Mouse (Mus musculus): ENCODE data around the gene Dtnb.

The Dtnb gene

DNA sequence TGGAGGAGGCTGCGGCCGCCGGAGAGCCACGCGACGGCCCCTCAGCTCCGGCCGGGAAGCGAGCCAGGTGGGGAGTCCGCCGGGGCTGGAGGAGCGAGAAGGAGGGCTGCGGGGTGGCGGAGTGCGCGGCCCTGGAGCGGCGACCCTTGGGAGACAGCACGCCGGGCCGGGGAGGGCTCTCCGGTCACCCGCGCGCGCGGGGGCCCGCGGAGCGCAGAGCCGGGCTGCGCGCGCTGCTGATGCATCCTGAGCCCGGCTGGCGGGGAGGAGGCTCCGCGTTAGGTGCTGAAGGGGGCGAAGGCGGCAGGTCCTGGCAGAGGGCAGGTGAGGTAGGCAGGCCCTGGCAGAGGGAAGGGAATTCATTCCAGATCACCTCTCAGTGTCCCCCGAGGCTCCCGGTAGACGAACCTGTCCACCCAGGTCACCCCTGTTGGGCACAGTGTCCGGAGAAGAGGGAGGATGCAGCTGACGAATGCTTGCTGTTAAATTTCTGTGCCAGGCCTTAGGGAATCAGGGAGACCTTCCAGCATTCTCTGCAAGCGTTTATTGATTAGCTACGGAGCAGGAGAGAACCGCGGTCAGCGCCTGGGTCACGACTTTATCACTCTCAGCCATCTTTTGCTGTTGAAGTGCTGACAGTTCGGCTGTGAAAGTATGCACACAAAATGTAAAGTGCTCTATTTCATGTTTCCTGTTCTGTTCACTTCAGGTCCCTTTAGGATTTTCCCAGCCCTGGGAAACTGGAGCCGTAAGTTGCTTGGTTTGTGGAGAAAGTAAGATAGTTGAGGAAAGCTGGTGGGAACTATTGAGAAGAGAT is 608 bp downstream of the Dtnb start:
- peak; percentile 23 to 38 for DNase-seq (ENCODE audit: low spot score in 2 of 2)

DNA sequence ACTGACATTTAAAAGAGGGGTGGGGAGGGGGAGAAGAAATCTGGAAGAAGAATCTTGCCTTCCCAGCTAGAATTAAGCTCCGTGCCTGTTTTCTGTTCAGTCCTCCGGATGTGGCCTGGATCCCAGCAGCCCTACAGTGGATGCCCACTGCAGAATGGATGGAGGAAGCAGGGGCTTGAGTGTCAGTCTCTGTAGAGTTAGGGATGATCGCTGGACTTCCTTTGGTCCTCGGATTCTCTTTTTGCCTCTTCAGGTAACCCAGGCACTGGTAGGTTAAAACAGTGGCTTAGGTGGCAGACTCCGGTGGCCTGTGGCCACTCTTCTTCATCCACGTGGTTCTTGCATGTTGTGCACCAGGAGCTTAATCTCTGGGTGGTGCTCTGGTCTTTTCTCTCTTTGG is 1.2 kb downstream of the Dtnb start:
- no peak for DNase-seq (ENCODE audit: low spot score in 2 of 2)

DNA sequence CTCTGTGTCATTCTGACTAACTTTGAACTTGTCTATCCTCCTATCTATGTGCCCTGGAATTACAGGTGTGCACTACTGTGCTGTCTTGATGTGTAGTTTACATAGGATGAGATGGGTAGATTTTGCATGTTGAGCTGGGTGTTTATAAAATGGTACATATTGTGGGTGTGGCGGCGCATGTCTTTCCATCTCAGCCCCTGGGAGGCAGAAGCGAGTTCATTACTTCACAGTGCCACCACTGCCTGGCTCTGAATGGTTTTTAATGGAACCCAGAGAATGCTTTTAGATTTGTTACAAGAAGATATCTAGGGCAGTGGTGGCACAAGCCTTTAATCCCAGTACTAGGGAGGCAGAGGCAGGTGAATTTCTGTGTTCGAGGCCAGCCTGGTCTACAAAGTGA is 2.5 kb downstream of the Dtnb start:
- no peak for DNase-seq (ENCODE audit: low spot score in 2 of 2)

DNA sequence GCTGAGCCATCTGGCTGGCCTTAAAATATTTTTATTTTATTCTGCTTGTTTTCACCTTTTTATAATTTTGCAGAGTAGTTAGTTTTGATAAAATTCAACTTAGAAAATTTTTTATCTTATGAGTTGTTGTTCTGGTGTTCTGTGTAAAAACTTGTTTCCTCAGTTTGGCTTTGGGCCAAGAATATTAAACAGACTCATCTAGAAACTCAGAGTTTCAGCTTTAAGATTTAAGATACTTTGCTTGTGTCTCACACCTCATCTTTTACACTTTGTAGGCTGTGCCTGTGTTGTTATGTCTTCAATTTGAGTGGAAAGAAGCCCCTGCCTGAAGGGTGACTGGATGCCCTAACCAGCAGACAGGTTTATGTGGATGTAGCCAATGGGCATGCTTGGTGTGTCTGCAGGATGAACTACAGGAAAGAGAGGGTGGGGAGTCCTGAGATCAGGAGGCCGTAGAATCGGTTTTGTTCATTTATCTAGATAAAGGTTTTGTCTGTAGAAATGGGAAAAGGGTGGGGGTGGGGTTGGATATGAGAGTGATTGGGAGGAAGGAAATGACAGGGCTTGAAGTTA is 7.9 kb downstream of the Dtnb start:
- DNase-seq (ENCODE audit: low spot score in 2 of 2) = no peak

DNA sequence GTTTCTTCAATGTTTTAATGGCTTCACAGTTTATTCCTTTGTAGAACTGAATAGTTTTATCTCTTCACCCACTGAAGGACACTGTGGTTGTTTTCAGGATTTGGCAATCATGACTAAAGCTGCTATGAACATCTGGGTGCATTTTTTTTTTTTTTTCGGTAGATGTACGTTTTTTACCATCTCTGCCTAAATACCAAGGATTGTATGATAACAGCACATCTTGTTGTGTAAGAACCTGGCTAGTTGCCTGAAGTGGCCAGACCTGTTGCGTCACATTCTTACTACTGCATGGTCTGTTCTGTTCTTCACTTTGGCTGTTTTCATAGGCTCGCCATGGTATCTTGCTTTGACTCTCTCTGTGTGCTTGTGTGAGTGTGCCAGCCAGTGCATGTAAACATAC is 10.4 kb downstream of the Dtnb start:
- DNase-seq (ENCODE audit: low spot score in 2 of 2) = no peak

DNA sequence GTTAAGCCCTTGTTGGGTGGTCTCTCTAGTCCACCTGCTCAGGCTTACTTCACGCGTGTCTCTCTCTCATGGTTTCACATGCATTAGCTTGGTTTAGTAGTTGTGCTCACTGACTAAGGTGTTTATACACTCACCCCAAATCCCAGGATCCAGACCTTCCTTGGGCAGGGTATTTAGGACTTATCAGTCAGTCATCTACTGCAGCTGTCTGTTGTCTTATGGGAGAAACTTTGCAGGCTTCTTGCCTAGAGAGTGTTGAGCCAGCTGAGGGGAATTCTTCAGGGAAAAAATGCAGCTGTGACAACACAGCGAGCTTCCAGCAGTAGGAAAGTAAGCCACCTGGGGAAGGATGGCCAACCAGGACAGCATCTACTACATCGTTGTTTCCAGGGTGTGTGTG is 13.3 kb downstream of the Dtnb start:
- DNase-seq (ENCODE audit: low spot score in 2 of 2) = no peak

DNA sequence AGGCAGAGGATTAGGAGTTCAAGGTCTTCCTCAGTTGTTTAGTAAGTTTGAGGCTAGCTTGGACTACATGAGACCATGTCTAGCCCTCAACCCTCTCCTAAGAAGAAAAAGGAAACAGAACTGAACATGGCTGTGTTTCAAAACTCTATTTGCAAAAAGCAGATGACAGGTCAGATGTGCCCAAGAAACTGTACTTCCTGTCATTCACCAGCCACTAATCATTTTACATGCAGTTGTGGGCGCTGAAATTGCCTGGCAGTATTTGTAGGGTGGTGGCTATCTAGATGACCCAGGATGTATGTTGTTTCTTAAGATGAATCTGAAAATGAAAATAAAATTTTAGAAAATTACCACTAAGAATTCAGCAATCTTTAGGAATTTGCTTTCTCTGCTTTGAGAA is 14.8 kb downstream of the Dtnb start:
- no peak for DNase-seq (ENCODE audit: low spot score in 2 of 2)

DNA sequence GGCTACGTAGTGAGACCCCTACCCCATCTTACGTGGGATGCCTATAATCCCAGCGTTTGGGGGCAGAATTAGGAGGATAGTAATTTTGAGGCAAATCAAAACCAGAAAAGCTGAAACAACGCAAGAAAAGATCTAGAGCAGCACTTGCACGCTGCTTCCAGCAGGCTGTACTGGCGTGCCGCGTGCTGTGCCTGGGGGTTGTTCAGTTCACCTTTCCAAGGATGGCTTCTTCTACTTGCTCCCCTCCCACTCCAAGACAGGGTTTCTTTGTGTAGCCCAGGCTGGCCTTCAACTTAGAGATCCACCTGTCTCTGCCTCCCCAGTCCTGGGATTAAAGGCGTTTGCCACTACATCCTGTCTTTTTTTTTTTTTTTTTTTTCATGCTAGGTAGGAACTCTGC is 17.9 kb downstream of the Dtnb start:
- DNase-seq (ENCODE audit: low spot score in 2 of 2) = no peak

DNA sequence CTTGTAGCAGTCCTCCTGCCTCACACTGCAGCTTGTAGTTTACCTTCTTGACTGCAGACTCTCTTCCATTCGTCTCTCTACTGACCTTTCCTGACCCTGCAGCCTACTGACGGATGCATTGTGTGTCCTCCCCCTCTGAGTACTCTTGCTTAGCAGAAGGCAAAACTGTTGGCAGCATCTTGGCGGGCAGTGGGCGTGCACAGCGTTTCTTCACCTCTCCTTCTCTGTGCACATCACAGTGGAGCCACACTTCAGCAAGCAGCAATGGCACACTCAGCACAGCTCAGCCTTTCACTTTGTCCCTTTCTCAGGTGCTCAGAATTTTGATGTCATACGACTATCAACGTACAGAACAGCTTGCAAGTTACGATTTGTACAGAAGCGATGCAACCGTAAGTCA is 19.4 kb downstream of the Dtnb start:
- no peak for DNase-seq (ENCODE audit: low spot score in 2 of 2)

DNA sequence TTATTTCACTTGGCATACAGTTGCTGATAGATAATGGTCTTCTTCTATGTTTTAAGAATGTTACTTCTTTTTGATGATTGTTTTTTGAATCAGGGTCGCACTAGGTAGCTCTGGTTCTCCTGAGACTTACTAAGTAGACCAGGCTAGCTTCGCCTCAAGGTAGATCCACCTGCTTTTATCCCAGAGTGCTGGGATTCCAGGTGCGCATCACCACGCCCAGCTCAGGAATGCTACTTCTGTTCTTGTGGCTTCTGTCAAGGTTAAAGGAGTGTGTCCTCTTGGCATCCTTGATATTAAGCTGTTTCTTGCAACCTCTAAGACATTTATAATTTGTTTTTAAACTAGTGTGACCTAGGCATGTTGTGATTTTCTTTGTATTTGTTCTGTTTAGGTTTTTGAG is 30.6 kb downstream of the Dtnb start:
- DNase-seq (ENCODE audit: low spot score in 2 of 2) = no peak

DNA sequence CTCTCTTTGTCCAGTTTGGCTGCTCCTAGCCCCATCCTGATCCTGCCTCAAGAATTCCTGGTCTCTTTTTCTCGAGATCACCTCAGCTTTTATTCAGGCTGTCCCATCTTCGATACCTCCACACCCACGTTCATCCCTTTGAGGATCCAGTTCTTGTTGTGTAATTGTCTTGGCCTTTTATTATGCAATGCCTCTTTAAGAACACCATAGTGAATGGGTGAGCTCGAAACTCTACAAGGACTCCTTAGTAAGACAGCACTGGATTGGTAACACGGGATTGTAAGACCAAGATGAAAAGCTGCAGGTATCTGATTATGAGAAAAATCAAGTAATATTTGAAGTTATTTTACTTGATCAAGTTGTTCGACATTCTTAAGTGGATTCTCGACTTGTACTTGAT is 34.0 kb downstream of the Dtnb start:
- DNase-seq (ENCODE audit: low spot score in 2 of 2) = no peak

DNA sequence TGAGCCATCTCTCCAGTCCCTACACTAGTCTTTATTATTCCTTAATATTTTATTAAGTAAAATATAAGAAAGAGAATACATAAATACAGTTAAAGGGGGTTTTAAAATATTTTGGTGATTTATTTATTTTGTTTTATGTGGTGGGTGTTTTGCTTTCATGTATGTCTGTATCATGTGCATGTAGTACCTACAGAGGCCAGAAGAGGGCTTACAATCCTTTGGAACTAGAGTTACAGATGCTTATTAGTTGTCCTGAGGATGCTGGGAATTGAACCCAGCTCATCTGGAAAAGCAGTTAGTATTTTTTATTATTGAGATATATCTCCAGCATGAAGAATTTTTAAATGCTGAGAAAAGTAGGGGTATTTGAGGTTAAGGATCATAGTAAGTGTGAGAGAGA is 37.6 kb downstream of the Dtnb start:
- no peak for DNase-seq (ENCODE audit: low spot score in 2 of 2)

DNA sequence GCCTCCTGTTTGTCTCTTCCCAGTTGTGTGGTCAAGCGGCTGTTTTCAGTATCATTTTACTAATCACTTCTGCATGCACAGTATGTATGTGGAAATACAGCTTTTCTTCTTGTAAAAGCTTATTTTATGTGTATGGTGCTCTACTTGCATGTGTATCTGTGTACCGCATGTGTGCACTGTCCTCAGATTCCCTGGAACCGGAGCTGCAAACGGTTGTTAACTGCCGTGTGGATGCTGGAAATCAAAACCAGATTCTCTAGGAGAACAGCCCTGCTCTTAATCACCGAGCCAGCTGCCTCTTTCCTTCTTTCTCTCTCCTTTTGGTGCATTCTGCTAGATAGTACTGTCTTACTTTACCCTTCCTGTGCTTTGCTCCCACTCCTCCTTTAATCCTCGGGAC is 39.7 kb downstream of the Dtnb start:
- no peak for DNase-seq (ENCODE audit: low spot score in 2 of 2)

DNA sequence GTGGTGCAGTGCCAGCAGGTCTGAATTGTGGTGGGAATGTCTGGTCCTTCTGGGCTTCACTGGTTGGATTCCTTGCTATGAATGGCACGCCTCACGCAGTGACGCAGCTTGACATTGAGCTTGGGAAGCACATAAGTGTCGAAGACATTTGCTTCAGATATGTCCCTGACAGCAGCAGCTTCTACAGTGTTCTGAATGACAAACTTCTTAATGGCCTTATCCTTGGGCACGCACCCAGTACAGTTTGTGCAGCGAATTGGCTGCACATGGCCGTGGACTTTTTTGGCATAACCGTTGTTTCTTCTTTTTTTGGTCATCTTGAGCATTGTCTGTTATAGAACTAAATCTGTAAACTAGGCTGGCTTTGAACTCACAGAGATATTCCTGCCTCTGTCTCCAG is 42.9 kb downstream of the Dtnb start:
- DNase-seq (ENCODE audit: low spot score in 2 of 2) = no peak

DNA sequence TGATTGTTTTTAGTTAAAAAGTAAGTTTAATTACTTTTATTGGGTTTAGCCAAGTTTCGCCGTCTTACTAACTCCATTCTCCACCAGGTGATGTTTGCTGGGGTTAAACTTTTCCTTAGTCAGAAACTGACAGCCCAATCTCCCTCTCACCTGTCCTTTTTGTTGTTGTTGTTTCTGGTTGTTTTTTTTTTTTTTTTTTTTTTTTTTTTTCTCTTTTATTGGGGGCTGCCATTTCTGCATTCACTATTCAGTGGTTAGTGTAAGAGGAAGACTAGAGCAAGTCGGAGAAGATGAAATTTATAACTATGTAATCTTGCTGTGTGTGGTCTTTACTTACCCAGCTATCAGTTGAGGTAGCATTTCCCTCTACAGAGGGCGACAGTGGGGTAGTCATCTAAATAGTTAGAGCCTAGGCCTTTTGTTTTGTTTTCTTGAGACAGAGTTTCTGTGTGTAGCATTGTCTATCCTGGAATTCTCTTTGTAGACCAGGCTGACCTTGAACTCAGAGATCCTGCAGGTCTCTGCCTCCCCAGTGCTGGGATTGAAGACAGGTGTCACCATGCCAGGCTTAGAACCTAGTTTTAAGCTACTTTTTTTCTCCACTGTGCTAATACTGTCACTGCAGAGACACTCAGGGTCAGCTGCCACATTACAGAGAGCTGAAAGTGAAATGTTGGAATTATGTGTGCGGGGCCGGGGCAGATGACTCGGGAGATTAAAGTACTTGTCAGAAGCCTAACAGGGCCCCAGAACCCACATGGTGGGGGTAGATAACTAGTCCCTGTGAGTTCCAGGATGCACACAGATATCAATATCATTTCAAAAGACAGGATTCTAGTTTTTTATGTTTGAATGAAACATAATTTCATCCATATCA is 46.2 kb downstream of the Dtnb start:
- no peak for DNase-seq (ENCODE audit: low spot score in 2 of 2)

DNA sequence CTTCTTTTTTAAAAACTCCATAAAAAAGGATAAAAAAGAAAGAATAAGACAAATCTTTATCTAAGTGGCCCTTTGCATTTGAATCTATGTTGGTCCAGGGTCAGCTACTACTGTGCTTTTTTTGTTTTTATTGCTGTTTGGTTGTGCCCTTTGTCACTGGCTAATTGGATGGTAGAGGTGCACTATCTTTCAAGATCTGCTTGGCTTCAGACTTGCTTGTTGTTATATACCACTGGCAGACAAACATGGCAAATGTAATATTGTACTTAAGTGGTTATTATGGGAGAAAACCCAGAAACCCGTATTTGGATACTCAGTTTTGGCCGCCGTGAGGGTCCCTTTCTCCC is 46.8 kb downstream of the Dtnb start:
- no peak for DNase-seq (ENCODE audit: low spot score in 2 of 2)

DNA sequence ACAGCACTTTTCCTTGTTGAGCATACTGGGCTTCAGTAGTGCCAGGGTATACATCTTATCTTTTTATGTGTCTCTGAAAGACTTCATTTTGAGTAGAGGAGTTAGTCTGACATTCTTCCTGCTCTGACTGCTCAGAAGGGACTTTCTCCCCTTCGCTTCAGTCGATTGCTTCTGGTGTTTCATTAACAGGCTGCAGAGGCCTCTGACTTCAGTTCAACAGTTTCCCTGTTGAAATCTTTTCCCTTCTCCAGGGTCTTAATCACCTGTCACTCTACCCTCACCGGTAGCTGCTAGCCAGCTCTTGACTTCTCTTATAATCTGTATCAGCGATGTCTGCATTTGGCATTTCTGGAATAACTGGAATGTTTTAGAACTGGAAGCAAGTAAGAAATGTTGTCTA is 54.7 kb downstream of the Dtnb start:
- no peak for DNase-seq (ENCODE audit: low spot score in 2 of 2)

DNA sequence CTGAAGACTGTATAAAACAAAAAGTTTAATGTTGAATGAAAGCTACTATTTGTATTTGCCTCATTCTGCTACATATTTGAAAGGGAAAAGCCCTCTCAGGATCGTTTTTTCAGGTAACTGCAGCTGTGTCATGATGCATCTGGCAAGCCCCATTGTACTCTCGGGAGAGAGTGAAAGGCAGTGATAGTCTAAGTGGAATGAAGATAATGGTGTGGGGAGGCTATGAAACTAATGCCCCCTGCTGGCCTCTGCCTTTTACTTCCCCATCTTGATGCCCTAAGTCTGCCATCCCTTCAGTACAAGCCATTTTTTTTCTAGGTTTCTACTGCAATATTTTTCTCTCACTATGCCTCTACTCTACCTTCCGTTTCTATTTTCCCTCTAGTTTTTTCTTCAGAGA is 69.8 kb downstream of the Dtnb start:
- DNase-seq (ENCODE audit: low spot score in 2 of 2) = no peak

DNA sequence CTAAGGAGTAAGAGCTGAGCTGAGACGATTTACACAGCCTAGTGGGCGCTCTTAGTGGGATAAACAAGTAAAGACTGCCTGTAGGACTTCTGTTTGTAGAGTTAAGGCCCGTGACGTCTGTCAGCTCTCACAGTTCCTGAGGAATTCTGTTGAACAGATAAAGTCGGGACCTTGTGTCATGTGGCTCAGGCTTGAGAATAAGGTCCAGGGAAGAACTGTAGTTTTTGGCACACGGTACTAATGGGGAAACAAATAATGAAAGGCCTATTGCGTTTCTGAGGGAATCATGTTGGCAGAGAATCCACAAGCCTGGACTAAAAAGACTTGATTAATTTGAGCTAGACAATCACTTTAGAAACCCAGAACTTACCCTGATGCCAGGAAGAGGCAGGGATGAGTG is 84.6 kb downstream of the Dtnb start:
- DNase-seq (ENCODE audit: low spot score in 2 of 2) = no peak

DNA sequence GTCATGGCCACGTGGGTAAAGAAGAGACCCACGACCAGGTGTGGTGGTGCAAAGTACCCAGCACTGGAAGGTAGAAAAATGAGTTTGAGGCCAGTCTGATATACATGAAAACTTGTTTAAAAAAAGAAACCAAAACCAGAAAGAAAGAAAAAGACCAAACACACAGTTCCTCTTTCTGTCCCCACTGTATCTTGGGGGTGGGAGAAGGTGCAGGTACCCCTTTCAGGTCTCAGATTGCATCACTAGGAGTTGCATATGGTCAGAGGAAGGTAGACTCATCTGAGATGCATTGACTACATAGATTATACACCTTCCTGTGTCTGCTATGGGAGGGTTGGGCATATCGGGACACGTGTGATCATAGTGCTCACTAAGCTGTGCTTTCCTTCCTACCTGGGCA is 85.1 kb downstream of the Dtnb start:
- no peak for DNase-seq (ENCODE audit: low spot score in 2 of 2)

DNA sequence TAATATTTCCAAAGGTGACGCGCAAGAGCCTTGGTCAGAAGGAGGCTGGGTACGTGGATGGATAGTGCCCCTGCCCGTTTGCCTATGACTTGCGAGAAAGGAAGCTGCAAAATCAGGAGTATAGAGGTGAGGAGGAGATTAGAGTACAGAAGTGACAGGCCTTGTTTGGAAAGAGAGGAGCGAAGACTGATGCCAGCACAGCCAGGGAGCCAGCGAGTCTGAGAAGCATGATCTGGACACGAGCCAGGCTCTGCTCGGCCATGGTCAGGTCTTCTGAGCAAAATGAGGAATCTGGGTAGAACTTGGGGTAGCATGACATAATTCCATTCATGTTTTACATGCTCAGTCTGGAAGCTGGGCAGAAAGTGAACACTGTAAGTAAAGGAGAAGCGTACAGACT is 85.6 kb downstream of the Dtnb start:
- no peak for DNase-seq (ENCODE audit: low spot score in 2 of 2)

DNA sequence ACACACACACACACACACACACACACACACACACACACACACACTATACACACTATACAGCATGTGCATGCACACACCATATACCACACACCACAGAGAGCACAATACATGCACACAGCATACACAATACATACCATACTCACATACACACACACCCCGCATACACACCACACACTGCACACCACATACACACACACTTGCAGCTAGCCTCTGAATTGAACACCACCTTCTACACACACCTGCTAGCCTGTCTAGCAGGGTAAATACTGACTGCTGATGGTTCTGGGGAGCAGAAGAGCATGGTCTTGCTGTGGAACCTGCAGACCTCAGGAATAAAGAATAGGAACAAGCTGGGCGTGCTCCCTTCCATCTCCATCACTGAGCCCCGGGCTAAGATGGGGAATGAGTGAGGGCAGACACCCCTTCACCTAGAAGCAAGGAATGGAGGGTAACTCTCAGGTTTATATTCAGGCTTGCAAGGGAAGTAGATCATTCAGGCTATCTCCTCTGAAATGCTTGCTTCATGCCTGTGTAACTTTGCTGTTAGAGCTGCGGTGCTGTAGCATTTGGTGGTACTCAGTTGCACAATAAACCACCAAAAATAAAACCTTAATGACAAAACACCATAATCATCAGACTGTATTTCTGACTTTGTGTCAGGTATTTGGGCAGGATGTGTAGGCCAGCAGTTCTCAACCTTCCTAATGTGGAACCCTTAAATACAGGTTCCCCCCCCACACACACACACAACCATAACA is 87.6 kb downstream of the Dtnb start:
- no peak for DNase-seq (ENCODE audit: low spot score in 2 of 2)
